Mouse (Mus musculus) ES-E14 (cell line): Measurements from ENCODE around the gene Acad10. TPM values are rescaled to one million over a fixed set of nuclear protein-coding genes. Genes with fewer than 3 reads are reported as not detected.

Experiments used
- DNase-seq: peaks from one replicate; pipeline ENCODE4 v3.0.0-alpha.2; 2013; ENCODE audit warnings: low read depth, low spot score
- H3K27ac ChIP-seq: 2 replicates; pipeline ENCODE4 v1.5.1; 2012; ENCODE audit warnings: low read depth, mild to moderate bottlenecking, low read length, moderate library complexity, mixed read lengths; ENCODE audit not compliant: poor library complexity, insufficient read depth, severe bottlenecking
- H3K36me3 ChIP-seq: 2 replicates; pipeline ENCODE4 v1.6.1; 2012; ENCODE audit warnings: mild to moderate bottlenecking, low read length, moderate library complexity, mixed read lengths; ENCODE audit not compliant: control insufficient read depth, poor library complexity, insufficient read depth, severe bottlenecking
- H3K4me1 ChIP-seq, 2 experiments: fragments of 150-350 bp in 1 of 2; sonication (generic) in 1 of 2; 2 replicates each; pipeline ENCODE4 v1.6.1; 2012; ENCODE audit warnings: low read length in 2 of 2, mild to moderate bottlenecking in 1 of 2, mixed read lengths in 1 of 2; ENCODE audit not compliant: control insufficient read depth in 2 of 2, insufficient read depth in 2 of 2, poor library complexity in 1 of 2
- H3K4me3 ChIP-seq, 2 experiments: fragments of 150-350 bp in 1 of 2; sonication (generic) in 1 of 2; 2 replicates each; pipeline ENCODE4 v1.5.1; 2012; ENCODE audit warnings: low read length in 2 of 2, low read depth in 1 of 2, mild to moderate bottlenecking in 1 of 2, mixed read lengths in 1 of 2; ENCODE audit not compliant: insufficient read depth in 1 of 2, poor library complexity in 1 of 2, severe bottlenecking in 1 of 2
- H3K9ac ChIP-seq: 2 replicates; pipeline ENCODE4 v1.6.1; 2012; ENCODE audit warnings: low read depth, mild to moderate bottlenecking, low read length, mixed read lengths; ENCODE audit not compliant: poor library complexity, insufficient read depth, severe bottlenecking
- H3K9me3 ChIP-seq: fragments of 150-350 bp; sonication (generic); 2 replicates; pipeline ENCODE4 v1.6.1; 2012; ENCODE audit warnings: low read depth, mild to moderate bottlenecking, low read length; ENCODE audit not compliant: control insufficient read depth, insufficient read depth
- CHD2 ChIP-seq: IDR thresholded peaks from 2 replicates; pipeline ENCODE4 v1.6.1; 2014; ENCODE audit warnings: mild to moderate bottlenecking, low read depth, low read length, inconsistent platforms
- HCFC1 ChIP-seq: IDR thresholded peaks from 2 replicates; pipeline ENCODE4 v1.6.1; 2012; ENCODE audit warnings: low read length, inconsistent platforms, borderline replicate concordance; ENCODE audit not compliant: insufficient read depth
- MAFK ChIP-seq: IDR thresholded peaks from 2 replicates; pipeline ENCODE4 v1.6.1; 2014; ENCODE audit warnings: mild to moderate bottlenecking, low read depth, low read length, inconsistent platforms; ENCODE audit not compliant: insufficient read depth
- ZC3H11A ChIP-seq: IDR thresholded peaks from 2 replicates; pipeline ENCODE4 v1.6.1; 2012; ENCODE audit warnings: low read depth, mild to moderate bottlenecking, inconsistent platforms, low read length, borderline replicate concordance
- ZNF384 ChIP-seq: IDR thresholded peaks from 2 replicates; pipeline ENCODE4 v1.6.1; 2012; ENCODE audit warnings: low read depth, low read length, inconsistent platforms
- in situ Hi-C, 2 experiments: fragments of 600-800 bp; cut with MboI; formaldehyde crosslinking; loops; one replicate each; pipeline ENCODE4 v1.15.1; 2025; ENCODE audit warnings: low sequenced_read_pairs in 2 of 2, inconsistent platforms in 1 of 2; ENCODE audit not compliant: unreplicated experiment in 2 of 2
- total RNA-seq: library from RNA; depleted of rRNA; stranded (reverse); fragments of 300-350 nt; gene quantifications from 2 replicates; pipeline ENCODE4 v1.2.3, GENCODE M21; 2012

Acad10 gene
- total RNA-seq, 1 experiment: 14.0 TPM

GRCm38 (mm10) chr5:121654526-121654925 is 5.8 kb downstream of the Acad10 start:
- no peak overlapping the region for H3K27ac ChIP-seq
- in situ Hi-C loops: no loop called here
- no peak overlapping the region for H3K9ac ChIP-seq
- peaks cover 3% of the 10 kb centered on the region; the same call in 1 of the 2 replicates for H3K36me3 ChIP-seq
- no peaks in the 10 kb centered on the region for H3K9me3 ChIP-seq
- no peaks in the 10 kb centered on the region; a peak in 1 of 4 replicates for H3K4me1 ChIP-seq
- TF ChIP-seq MAFK: no peak
- no peak for TF ChIP-seq HCFC1
- TF ChIP-seq ZC3H11A: no peak
- TF ChIP-seq CHD2: no peak
- TF ChIP-seq ZNF384: no peak
- DNase-seq: no peak
- no peak overlapping the region for H3K4me3 ChIP-seq

GRCm38 (mm10) chr5:121649134-121649533 is 11.2 kb downstream of the Acad10 start:
- no peaks in the 10 kb centered on the region; a peak in 1 of 4 replicates for H3K4me1 ChIP-seq
- H3K9ac ChIP-seq: no peak overlapping the region
- H3K36me3 ChIP-seq: peaks cover 5% of the 10 kb centered on the region; the same call in 1 of the 2 replicates
- no peak for DNase-seq
- no peak overlapping the region for H3K27ac ChIP-seq
- no peak overlapping the region for H3K4me3 ChIP-seq
- in situ Hi-C loops: no loop called here
- TF ChIP-seq MAFK (no peak), HCFC1 (no peak)
- H3K9me3 ChIP-seq: no peaks in the 10 kb centered on the region

- no peak for TF ChIP-seq ZC3H11A
- TF ChIP-seq MAFK: no peak
- no peak for TF ChIP-seq ZNF384
- no peak for TF ChIP-seq HCFC1
- TF ChIP-seq CHD2: no peak
- H3K4me3 ChIP-seq: no peak overlapping the region
- DNase-seq: no peak
- H3K4me1 ChIP-seq: peaks cover 0 to 6% of the 10 kb centered on the region in 2 experiments; a peak in 2 of 4 replicates
- no peak overlapping the region for H3K27ac ChIP-seq
- in situ Hi-C loops: no loop called here
- H3K9me3 ChIP-seq: no peaks in the 10 kb centered on the region
- no peak overlapping the region for H3K9ac ChIP-seq
- H3K36me3 ChIP-seq: no peaks in the 10 kb centered on the region; the same call in 1 of the 2 replicates
Measured at GRCm38 (mm10) chr5:121639601-121640000, 20.7 kb downstream of the Acad10 start.

- no peak for TF ChIP-seq MAFK
- no peak for TF ChIP-seq HCFC1
- TF ChIP-seq ZC3H11A: no peak
- TF ChIP-seq ZNF384: no peak
- TF ChIP-seq CHD2: no peak
- H3K4me3 ChIP-seq: no peak overlapping the region
- peaks cover 0 to 8% of the 10 kb centered on the region in 2 experiments; a peak in 2 of 4 replicates for H3K4me1 ChIP-seq
- no peaks in the 10 kb centered on the region for H3K9me3 ChIP-seq
- no peak for DNase-seq
- no peaks in the 10 kb centered on the region; the same call in 1 of the 2 replicates for H3K36me3 ChIP-seq
- in situ Hi-C loops: no loop called here
- H3K27ac ChIP-seq: no peak overlapping the region
- H3K9ac ChIP-seq: no peak overlapping the region
Measured at GRCm38 (mm10) chr5:121637296-121637695, 23.0 kb downstream of the Acad10 start.

- DNase-seq: no peak
- H3K9me3 ChIP-seq: no peaks in the 10 kb centered on the region
- no peak for TF ChIP-seq HCFC1
- no peak for TF ChIP-seq CHD2
- TF ChIP-seq ZNF384: no peak
- no peak overlapping the region for H3K4me3 ChIP-seq
- no peaks in the 10 kb centered on the region; the same call in 1 of the 2 replicates for H3K36me3 ChIP-seq
- in situ Hi-C loops: no loop called here
- no peak overlapping the region for H3K27ac ChIP-seq
- H3K4me1 ChIP-seq: peaks cover 0 to 8% of the 10 kb centered on the region in 2 experiments; a peak in 2 of 4 replicates
- no peak overlapping the region for H3K9ac ChIP-seq
Measured at GRCm38 (mm10) chr5:121634668-121635067, 25.6 kb downstream of the Acad10 start.
